Mouse (Mus musculus): ENCODE measurements around the gene Dnase1. TPM values are rescaled to one million over a fixed set of nuclear protein-coding genes. Genes with fewer than 3 reads are reported as not detected.

Gene Dnase1
- polyA plus RNA-seq, 1 experiment from 2014 or later: 0.76 TPM

GRCm38 (mm10) chr16:4021241-4021640, 15.5 kb upstream of the Dnase1 start:
- H3K36me3 ChIP-seq (ENCODE audit: insufficient read depth, low read length): no peaks in the 10 kb centered on the region
- H3K9me3 ChIP-seq (ENCODE audit: low read length): no peaks in the 10 kb centered on the region
- no peak for DNase-seq (ENCODE audit: low spot score)
- 83% methylated on average over 1 of the region's 1 CpGs for WGBS
- no peak overlapping the region for H3K27ac ChIP-seq (ENCODE audit: low read length)
- H3K27me3 ChIP-seq (replicated peaks; ENCODE audit: insufficient read depth, low read length): no peaks in the 10 kb centered on the region
- H3K4me1 ChIP-seq (ENCODE audit: insufficient read depth, low read depth, low read length): no peaks in the 10 kb centered on the region
- H3K9ac ChIP-seq (replicated peaks; ENCODE audit: low read depth): no peak overlapping the region
- ATAC-seq: no peak
- TF ChIP-seq EP300 (IDR thresholded peaks at IDR 0.05) (no peak), CTCF (IDR thresholded peaks at IDR 0.05) (no peak)
- no peak overlapping the region for H3K4me3 ChIP-seq (ENCODE audit: low read depth, low read length)
- no peak overlapping the region for H3K4me2 ChIP-seq (replicated peaks; ENCODE audit: low read depth, low read length)

GRCm38 (mm10) chr16:4022719-4023118, 14.0 kb upstream of the Dnase1 start:
- Histone ChIP-seq H3K4me1 (ENCODE audit: insufficient read depth, low read depth, low read length) (no peaks in the 10 kb centered on the region), H3K9ac (replicated peaks; ENCODE audit: low read depth) (no peak overlapping the region), H3K27ac (ENCODE audit: low read length) (no peak overlapping the region), H3K27me3 (replicated peaks; ENCODE audit: insufficient read depth, low read length) (no peaks in the 10 kb centered on the region), H3K4me3 (ENCODE audit: low read depth, low read length) (no peak overlapping the region), H3K9me3 (ENCODE audit: low read length) (no peaks in the 10 kb centered on the region), H3K36me3 (ENCODE audit: insufficient read depth, low read length) (no peaks in the 10 kb centered on the region), H3K4me2 (replicated peaks; ENCODE audit: low read depth, low read length) (no peak overlapping the region)
- ATAC-seq: no peak
- TF ChIP-seq CTCF (IDR thresholded peaks at IDR 0.05): no peak
- no peak for TF ChIP-seq EP300 (IDR thresholded peaks at IDR 0.05)
- WGBS: 67% methylated on average over 4 of the region's 4 CpGs
- DNase-seq (ENCODE audit: low spot score): no peak

- no peak overlapping the region for H3K4me3 ChIP-seq (ENCODE audit: low read depth, low read length)
- no peaks in the 10 kb centered on the region for H3K36me3 ChIP-seq (ENCODE audit: insufficient read depth, low read length)
- no peak for TF ChIP-seq EP300 (IDR thresholded peaks at IDR 0.05)
- no peak for TF ChIP-seq CTCF (IDR thresholded peaks at IDR 0.05)
- H3K27me3 ChIP-seq (replicated peaks; ENCODE audit: insufficient read depth, low read length): no peaks in the 10 kb centered on the region
- WGBS: 43% methylated on average over 1 of the region's 1 CpGs
- ATAC-seq (no peak), DNase-seq (ENCODE audit: low spot score) (no peak)
- H3K9me3 ChIP-seq (ENCODE audit: low read length): no peaks in the 10 kb centered on the region
- no peaks in the 10 kb centered on the region for H3K4me1 ChIP-seq (ENCODE audit: insufficient read depth, low read depth, low read length)
- H3K9ac ChIP-seq (replicated peaks; ENCODE audit: low read depth): no peak overlapping the region
- H3K4me2 ChIP-seq (replicated peaks; ENCODE audit: low read depth, low read length): no peak overlapping the region
- H3K27ac ChIP-seq (ENCODE audit: low read length): no peak overlapping the region
Measured at GRCm38 (mm10) chr16:4026672-4027071, 10.1 kb upstream of the Dnase1 start.

GRCm38 (mm10) chr16:4027211-4027610, 9.5 kb upstream of the Dnase1 start:
- DNase-seq (ENCODE audit: low spot score) (no peak), ATAC-seq (no peak)
- H3K9me3 ChIP-seq (ENCODE audit: low read length): no peaks in the 10 kb centered on the region
- H3K27me3 ChIP-seq (replicated peaks; ENCODE audit: insufficient read depth, low read length): no peaks in the 10 kb centered on the region
- no peak overlapping the region for H3K4me3 ChIP-seq (ENCODE audit: low read depth, low read length)
- 69% methylated on average over 3 of the region's 3 CpGs for WGBS
- no peak overlapping the region for H3K4me2 ChIP-seq (replicated peaks; ENCODE audit: low read depth, low read length)
- TF ChIP-seq CTCF (IDR thresholded peaks at IDR 0.05): no peak
- TF ChIP-seq EP300 (IDR thresholded peaks at IDR 0.05): no peak
- H3K27ac ChIP-seq (ENCODE audit: low read length): no peak overlapping the region
- H3K36me3 ChIP-seq (ENCODE audit: insufficient read depth, low read length): no peaks in the 10 kb centered on the region
- no peak overlapping the region for H3K9ac ChIP-seq (replicated peaks; ENCODE audit: low read depth)
- no peaks in the 10 kb centered on the region for H3K4me1 ChIP-seq (ENCODE audit: insufficient read depth, low read depth, low read length)

- Histone ChIP-seq H3K4me2 (replicated peaks; ENCODE audit: low read depth, low read length) (no peak overlapping the region), H3K36me3 (ENCODE audit: insufficient read depth, low read length) (no peaks in the 10 kb centered on the region), H3K9me3 (ENCODE audit: low read length) (no peaks in the 10 kb centered on the region), H3K4me1 (ENCODE audit: insufficient read depth, low read depth, low read length) (no peaks in the 10 kb centered on the region), H3K4me3 (ENCODE audit: low read depth, low read length) (no peak overlapping the region), H3K9ac (replicated peaks; ENCODE audit: low read depth) (no peak overlapping the region), H3K27ac (ENCODE audit: low read length) (no peak overlapping the region), H3K27me3 (replicated peaks; ENCODE audit: insufficient read depth, low read length) (no peaks in the 10 kb centered on the region)
- ATAC-seq (no peak), DNase-seq (ENCODE audit: low spot score) (no peak)
- 78% methylated on average over 5 of the region's 5 CpGs for WGBS
- TF ChIP-seq CTCF (IDR thresholded peaks at IDR 0.05): no peak
- TF ChIP-seq EP300 (IDR thresholded peaks at IDR 0.05): no peak
Measured at GRCm38 (mm10) chr16:4029371-4029841, 7.3 kb upstream of the Dnase1 start.

GRCm38 (mm10) chr16:4030501-4030900, 6.2 kb upstream of the Dnase1 start:
- ATAC-seq (no peak), DNase-seq (ENCODE audit: low spot score) (no peak)
- WGBS: 89% methylated on average over 10 of the region's 10 CpGs
- H3K4me1 ChIP-seq (ENCODE audit: insufficient read depth, low read depth, low read length): no peaks in the 10 kb centered on the region
- no peak overlapping the region for H3K27ac ChIP-seq (ENCODE audit: low read length)
- H3K9me3 ChIP-seq (ENCODE audit: low read length): no peaks in the 10 kb centered on the region
- no peaks in the 10 kb centered on the region for H3K36me3 ChIP-seq (ENCODE audit: insufficient read depth, low read length)
- H3K4me3 ChIP-seq (ENCODE audit: low read depth, low read length): no peak overlapping the region
- no peak overlapping the region for H3K4me2 ChIP-seq (replicated peaks; ENCODE audit: low read depth, low read length)
- no peaks in the 10 kb centered on the region for H3K27me3 ChIP-seq (replicated peaks; ENCODE audit: insufficient read depth, low read length)
- no peak for TF ChIP-seq EP300 (IDR thresholded peaks at IDR 0.05)
- TF ChIP-seq CTCF (IDR thresholded peaks at IDR 0.05): no peak
- H3K9ac ChIP-seq (replicated peaks; ENCODE audit: low read depth): no peak overlapping the region

All from lung, postnatal 0 days (tissue).